Mouse (Mus musculus) kidney, adult 2 months (tissue): ENCODE measurements around the gene Gm28372.

Source experiments
- CTCF ChIP-seq: fragments of 200-500 bp; conservative IDR thresholded peaks from 2 replicates; pipeline ENCODE4 v1.5.1; 2011; ENCODE audit warnings: low read depth, mild to moderate bottlenecking, control low read depth, low read length, moderate library complexity, mixed read lengths; ENCODE audit not compliant: insufficient read depth, insufficient read length
- POLR2A ChIP-seq: fragments of 200-500 bp; IDR thresholded peaks from one replicate; pipeline ENCODE4 v1.6.1; 2011; ENCODE audit warnings: low read depth, low read length, control low read depth

- TF ChIP-seq CTCF (no peak), POLR2A (no peak)
These were observed 31.7 kb downstream of the Gm28372 start for GRCm38 (mm10) chr2:130436769-130437168.
